Mouse (Mus musculus) forebrain, embryonic 14.5 days (tissue): ENCODE measurements around the gene Pex16. TPM values are rescaled to one million over a fixed set of nuclear protein-coding genes. Genes with fewer than 3 reads are reported as not detected.

ENCODE experiments used
- ATAC-seq: fragments of 200-750 bp; cut with Nextera tagmentation; 2 replicates; pipeline ENCODE4 v1.8.0; 2017; ENCODE audit warnings: mild to moderate bottlenecking, moderate library complexity
- DNase-seq: peaks from one replicate; pipeline ENCODE4 v3.0.0-alpha.2; 2015; ENCODE audit warnings: low spot score
- H3K27ac ChIP-seq: fragments of 300-500 bp; sonication (generic); 2 replicates; pipeline ENCODE4 v1.5.1; 2014; ENCODE audit warnings: low read depth, mild to moderate bottlenecking, control low read depth, low read length, moderate library complexity
- H3K27me3 ChIP-seq: fragments of 300-500 bp; sonication (generic); replicated peaks from 2 replicates; pipeline ENCODE4 v1.6.1; 2014; ENCODE audit warnings: low read length, control low read depth, mixed read lengths; ENCODE audit not compliant: control insufficient read depth, insufficient read depth
- H3K36me3 ChIP-seq: fragments of 300-500 bp; sonication (generic); 2 replicates; pipeline ENCODE4 v1.6.1; 2014; ENCODE audit warnings: low read length, control low read depth; ENCODE audit not compliant: control insufficient read depth, insufficient read depth
- H3K4me1 ChIP-seq: fragments of 300-500 bp; sonication (generic); 2 replicates; pipeline ENCODE4 v1.6.1; 2014; ENCODE audit warnings: antibody characterized with exemption, low read length, control low read depth; ENCODE audit not compliant: control insufficient read depth, insufficient read depth
- H3K4me2 ChIP-seq: fragments of 300-500 bp; sonication (generic); 2 replicates; pipeline ENCODE4 v1.6.1; 2014; ENCODE audit warnings: mild to moderate bottlenecking, control low read depth, low read length
- H3K4me3 ChIP-seq: fragments of 300-500 bp; sonication (generic); 2 replicates; pipeline ENCODE4 v1.5.1; 2014; ENCODE audit warnings: low read depth, low read length, control low read depth
- H3K9ac ChIP-seq: fragments of 300-500 bp; sonication (generic); 2 replicates; pipeline ENCODE4 v1.6.1; 2014; ENCODE audit warnings: mild to moderate bottlenecking, low read length, control low read depth, moderate library complexity
- H3K9me3 ChIP-seq: fragments of 300-500 bp; sonication (generic); replicated peaks from 2 replicates; pipeline ENCODE4 v1.6.1; 2016; ENCODE audit warnings: low read length, control low read depth, mixed read lengths; ENCODE audit not compliant: control insufficient read depth
- WGBS: fragments of 180-500 bp; shearing (Covaris S2); extraction: QIAGEN DNeasy Blood & Tissue Kit; methylation state at CpG from one replicate; pipeline ENCODE4 v1.1.7; 2014; 5-methylcytosine and 5-hydroxymethylcytosine counted together
- polyA plus RNA-seq: library from polyadenylated mRNA; unstranded; fragments of >200 nt; fragmentation: Nextera tagmentation; extraction: Ambion mirVana; gene quantifications from 2 replicates; pipeline ENCODE4 v1.2.1, GENCODE M21; 2014

Pex16 gene
- polyA plus RNA-seq, 1 experiment from 2014 or later: 37.1 TPM

DNA sequence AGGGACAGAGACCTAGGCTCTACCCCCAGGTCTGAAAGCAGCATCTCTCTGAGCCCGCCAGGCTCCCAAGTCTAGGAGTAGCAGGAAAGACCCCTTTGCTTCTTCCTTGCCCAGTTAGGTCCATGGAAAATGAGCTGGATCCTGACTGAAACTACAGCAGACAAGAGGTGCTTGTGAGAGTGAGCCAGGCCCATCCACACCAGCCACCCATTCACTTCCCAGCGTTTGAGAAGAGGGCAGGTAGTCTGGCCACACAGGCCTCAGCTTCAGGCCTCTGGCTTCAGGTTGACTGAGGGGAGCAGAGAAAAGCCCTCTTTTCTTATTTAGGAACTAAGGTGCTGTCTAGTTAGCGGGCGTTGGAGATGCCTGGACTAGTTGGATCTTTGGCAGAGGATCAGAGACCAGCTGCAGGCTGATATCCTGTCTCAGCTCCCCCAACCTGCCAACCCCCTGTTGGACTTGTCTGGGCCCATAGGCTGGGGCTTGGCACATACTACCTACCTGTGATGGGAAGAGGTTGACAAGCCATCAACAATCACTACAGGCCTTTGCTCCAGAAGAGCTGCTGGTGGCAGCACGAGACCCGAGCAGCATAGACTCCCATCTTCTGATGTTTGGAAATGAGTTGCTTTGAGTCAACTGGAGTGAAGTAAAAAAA, 11.8 kb upstream of the Pex16 start:
- 97% methylated on average over 6 of the region's 6 CpGs for WGBS
- H3K27me3 ChIP-seq: no peaks in the 10 kb centered on the region
- no peak overlapping the region for H3K4me3 ChIP-seq
- no peak overlapping the region for H3K27ac ChIP-seq
- H3K9me3 ChIP-seq: no peaks in the 10 kb centered on the region
- no peak overlapping the region for H3K4me2 ChIP-seq
- H3K9ac ChIP-seq: no peak overlapping the region
- no peaks in the 10 kb centered on the region for H3K4me1 ChIP-seq
- DNase-seq (no peak), ATAC-seq (no peak)
- H3K36me3 ChIP-seq: peaks cover 57% of the 10 kb centered on the region

DNA sequence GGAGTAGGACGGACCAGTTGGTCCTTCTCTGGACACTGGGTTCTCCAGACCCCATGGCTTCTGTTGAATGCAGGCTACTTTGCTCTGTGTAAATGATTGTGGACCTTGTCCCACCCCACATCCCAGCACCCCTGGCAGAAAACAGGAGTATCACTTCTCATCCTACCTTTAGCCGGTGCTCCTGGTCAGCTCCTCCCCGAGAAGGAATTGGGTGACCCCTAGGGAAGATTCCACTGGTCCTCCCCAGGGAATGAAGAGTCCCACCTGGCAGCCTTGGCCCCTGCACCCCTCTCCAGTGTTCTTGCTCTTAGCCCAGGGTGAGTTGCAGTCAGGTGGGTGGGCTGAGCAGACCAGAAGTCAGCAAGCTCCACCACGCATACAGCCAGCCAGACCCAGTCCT, 10.4 kb upstream of the Pex16 start:
- no peak for DNase-seq
- Histone ChIP-seq H3K36me3 (peaks cover 43% of the 10 kb centered on the region), H3K27ac (no peak overlapping the region), H3K4me3 (no peak overlapping the region), H3K4me2 (no peak overlapping the region), H3K27me3 (no peaks in the 10 kb centered on the region), H3K9me3 (no peaks in the 10 kb centered on the region), H3K9ac (no peak overlapping the region), H3K4me1 (no peaks in the 10 kb centered on the region)
- ATAC-seq: no peak
- 82% methylated on average over 4 of the region's 4 CpGs for WGBS

DNA sequence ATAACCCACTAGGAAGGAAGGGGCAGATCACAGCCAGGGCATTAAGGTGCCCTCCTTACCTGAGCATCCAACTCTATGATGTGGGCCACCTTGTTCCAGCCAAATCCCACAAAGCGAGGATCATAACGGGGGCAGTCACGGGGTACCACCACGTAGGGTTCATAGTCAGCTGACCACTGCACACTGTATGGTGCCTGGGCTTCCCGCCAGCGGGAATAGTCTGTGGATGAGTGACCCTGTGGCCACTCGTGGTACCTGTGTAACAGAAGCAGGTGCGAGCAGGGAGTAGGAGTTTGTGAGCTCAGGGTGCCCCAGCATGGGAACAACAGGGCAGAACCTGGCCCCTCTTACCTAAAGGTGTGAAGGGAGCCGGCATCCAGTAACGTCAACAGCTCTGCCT, 8.9 kb upstream of the Pex16 start:
- H3K27me3 ChIP-seq: 0 out of 2 replicates have a peak, but pooled peaks cover 7% of the 10 kb centered on the region
- ATAC-seq: no peak
- 93% methylated on average over 10 of the region's 10 CpGs for WGBS
- H3K27ac ChIP-seq: no peak overlapping the region
- H3K9ac ChIP-seq: no peak overlapping the region
- H3K4me1 ChIP-seq: peaks cover 4% of the 10 kb centered on the region; the same call in 1 of the 2 replicates
- no peaks in the 10 kb centered on the region for H3K9me3 ChIP-seq
- H3K36me3 ChIP-seq: peaks cover 28% of the 10 kb centered on the region
- DNase-seq: no peak
- no peak overlapping the region for H3K4me3 ChIP-seq
- H3K4me2 ChIP-seq: no peak overlapping the region

DNA sequence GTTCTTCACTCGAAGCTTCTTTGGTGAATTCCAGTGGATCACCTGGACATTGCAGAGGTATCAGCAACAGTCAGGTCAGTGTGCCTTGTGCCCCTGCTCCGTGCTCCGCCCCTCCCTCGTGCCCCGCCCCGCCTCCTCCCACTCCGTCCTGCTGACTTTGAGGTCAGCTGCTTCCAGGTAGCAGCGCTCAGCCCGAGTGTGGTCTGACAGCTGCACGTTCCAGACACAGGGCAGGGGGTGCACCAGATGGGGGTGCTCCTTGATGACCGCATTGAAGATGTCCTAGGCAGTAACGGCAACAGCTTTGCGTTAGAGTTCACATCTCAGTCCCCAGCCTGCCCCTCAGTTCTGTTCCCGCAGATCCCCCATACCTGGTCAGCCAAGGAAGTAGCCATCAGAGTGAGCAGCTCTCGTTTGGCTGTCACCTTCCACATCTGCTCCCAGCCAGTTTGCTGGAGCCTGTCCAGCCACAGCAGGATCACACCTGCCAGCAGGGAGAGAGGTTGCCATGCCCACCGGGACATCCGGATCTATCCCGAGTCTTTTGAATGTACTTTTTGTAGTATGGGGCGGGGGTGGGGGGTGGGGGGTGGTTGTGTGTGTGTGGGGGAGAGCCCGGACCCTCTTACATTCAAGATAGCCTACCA, 7.0 kb upstream of the Pex16 start:
- H3K9me3 ChIP-seq: no peaks in the 10 kb centered on the region
- H3K27me3 ChIP-seq: 0 out of 2 replicates have a peak, but pooled peaks cover 15% of the 10 kb centered on the region
- ATAC-seq: no peak
- H3K4me3 ChIP-seq: no peak overlapping the region
- H3K4me2 ChIP-seq: no peak overlapping the region
- WGBS: 47% methylated on average over 20 of the region's 20 CpGs
- peaks cover 23% of the 10 kb centered on the region for H3K4me1 ChIP-seq
- H3K36me3 ChIP-seq: peaks cover 21% of the 10 kb centered on the region
- no peak for DNase-seq
- no peak overlapping the region for H3K9ac ChIP-seq
- H3K27ac ChIP-seq: no peak overlapping the region

DNA sequence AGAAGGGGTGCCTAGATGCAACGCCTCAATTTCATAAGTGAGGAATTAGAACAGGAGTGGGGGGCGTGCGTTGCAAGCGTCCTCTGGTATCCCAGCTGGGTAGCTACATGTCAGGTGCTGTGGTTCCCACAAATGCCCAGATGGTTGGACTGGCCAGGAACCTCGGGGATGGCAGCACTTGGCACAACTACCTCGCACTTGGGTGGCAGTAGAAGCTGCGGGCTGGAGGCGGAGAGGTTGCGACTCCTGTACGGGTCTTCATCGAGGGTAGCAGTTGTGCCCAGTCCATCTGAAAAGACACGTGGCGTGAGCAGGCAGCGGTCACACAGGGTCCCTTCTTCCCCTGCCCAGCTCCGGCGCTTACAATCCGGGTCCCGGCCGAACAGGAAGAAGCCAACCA, 4.1 kb upstream of the Pex16 start:
- H3K9ac ChIP-seq: peak overlapping the region; percentile 46
- WGBS: 11% methylated on average over 19 of the region's 19 CpGs
- ATAC-seq: no peak
- no peak overlapping the region for H3K27ac ChIP-seq
- peaks cover 38% of the 10 kb centered on the region for H3K4me1 ChIP-seq
- 0 out of 2 replicates have a peak, but pooled peaks cover 15% of the 10 kb centered on the region for H3K27me3 ChIP-seq
- no peaks in the 10 kb centered on the region for H3K36me3 ChIP-seq
- H3K9me3 ChIP-seq: no peaks in the 10 kb centered on the region
- peak overlapping the region; percentile 50 for H3K4me2 ChIP-seq
- peak overlapping the region; percentile 19 for H3K4me3 ChIP-seq
- no peak for DNase-seq

DNA sequence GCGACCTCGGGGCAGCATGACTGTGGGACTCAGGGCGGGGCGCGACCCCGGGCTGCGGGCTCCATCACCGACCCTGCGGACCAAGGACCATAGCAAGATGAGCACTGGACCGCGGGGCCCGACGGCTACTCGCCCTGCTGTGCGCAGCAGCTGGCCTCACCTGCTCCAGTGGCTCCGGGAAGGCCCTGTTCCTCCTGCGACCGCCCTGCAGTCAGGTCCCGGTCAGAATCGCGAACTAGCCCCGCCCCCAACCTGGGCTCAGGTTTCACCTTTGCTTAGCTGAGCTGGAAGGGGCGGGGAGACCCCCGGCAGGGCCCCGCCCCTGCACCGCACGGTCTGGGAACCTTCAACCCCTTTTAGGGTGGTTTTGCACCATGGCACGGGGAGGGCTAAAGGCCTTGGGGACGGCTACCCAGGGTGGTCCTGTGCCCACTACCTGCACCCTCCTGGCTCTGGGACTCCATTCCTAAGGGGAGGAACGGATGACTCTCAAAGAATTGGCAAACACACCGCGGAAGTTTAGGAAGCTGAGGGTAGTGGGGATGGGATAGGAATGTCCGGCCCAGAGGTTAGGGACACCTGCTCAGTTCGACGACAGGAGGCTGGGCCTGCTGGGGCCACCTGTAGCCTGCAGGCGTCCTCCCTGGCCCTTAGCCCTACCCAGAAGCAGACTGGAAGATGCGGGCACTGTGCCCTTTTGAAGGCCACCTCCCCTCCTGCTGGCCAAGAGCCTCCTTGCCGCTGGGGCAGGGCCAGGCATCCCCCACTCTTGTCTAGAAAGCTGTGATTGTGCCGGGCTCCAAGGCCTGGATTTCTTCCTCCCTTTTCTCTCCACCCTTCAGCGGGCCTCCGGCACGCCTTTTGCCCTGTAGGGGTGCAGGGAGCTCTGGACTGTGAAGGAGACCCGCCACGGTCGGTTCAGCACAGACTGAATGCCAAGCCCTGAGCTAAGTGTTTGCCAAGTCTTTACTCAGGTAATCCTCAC, 3.4 kb upstream of the Pex16 start:
- Histone ChIP-seq H3K27ac (no peak overlapping the region), H3K36me3 (no peaks in the 10 kb centered on the region), H3K9ac (peak overlapping the region; percentile 46), H3K4me3 (peak overlapping the region; percentile 19), H3K4me2 (peak overlapping the region; percentile 50), H3K4me1 (peaks cover 44% of the 10 kb centered on the region), H3K27me3 (0 out of 2 replicates have a peak, but pooled peaks cover 15% of the 10 kb centered on the region), H3K9me3 (no peaks in the 10 kb centered on the region)
- ATAC-seq (no peak), DNase-seq (no peak)
- WGBS: 3% methylated on average over 45 of the region's 45 CpGs

DNA sequence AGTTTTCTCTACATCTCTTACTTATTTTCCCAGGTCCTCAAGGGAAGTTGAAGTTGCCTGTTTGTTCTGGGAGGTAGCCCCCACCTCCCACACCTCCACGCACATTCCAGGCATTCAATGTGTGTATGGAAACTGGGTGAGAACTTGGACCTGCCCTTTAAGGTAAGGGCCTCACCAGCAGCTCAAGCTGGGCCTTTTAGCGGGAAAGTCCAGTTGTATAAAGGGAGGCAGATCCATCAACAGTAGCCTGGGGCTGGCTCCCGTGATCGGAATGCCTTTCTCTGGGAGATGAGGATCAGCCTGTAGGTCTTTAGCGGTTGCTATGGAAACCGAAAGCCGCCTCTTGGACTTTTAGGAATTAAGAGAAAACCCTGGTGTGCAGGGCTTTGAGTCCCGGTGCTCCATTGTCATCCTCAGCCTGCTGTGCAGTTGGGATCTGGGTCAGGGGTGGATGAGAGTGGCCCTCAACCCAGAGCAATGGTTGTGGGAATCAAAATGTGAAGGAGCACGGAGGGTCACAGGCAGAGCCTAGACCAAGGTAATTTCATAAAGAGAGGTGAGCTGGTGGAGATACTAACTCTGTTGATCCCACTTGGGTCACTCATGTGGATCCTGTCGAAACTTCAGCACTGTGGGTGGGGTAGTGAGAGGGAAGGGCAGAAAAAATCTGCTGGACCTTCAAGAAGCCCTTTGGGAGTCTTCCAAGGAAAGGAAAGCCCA, 2.3 kb upstream of the Pex16 start:
- Histone ChIP-seq H3K4me2 (0 out of 2 replicates have a peak overlapping the region, but pooled peaks have one; percentile 50), H3K9ac (no peak overlapping the region)

DNA sequence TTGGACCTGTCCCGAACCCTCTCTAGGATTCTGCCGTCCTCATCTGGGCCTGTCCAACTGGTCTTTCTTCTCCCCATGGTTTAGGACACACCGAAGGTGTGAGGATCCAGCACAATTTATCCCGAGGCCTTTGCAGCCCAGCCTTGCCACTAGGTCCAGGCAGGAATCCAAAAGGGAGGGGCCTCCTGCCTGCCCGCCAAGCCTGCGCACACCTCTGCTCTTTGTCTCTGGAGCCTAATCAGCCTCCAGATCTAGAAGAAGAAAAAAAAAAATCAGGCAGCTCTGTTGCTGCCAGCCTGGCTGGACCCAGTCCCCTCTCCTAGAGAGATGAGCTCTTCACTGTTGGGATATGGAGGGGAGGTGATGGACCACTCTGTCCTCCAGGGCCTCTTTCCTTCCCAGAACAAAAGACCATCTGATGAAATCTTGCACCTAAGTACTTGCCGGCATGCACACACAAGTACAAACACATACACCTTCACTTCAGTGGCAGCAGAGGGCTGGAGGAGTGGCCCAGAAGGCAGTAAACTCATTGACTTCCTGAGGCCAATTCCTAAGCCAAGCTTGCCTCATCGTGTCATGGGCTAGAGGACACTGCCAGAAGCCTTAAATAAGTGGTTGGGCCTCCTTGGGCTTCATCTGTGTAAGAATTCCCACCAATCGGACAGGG, 1.6 kb upstream of the Pex16 start:
- 15% methylated on average over 9 of the region's 9 CpGs for whole genome bisulfite sequencing
- DNase-seq: peak; percentile 59
- H3K36me3 ChIP-seq: peaks cover 4% of the 10 kb centered on the region; the same call in 1 of the 2 replicates
- H3K4me3 ChIP-seq: no peak overlapping the region
- 0 out of 2 replicates have a peak overlapping the region, but pooled peaks have one; percentile 48 for H3K27ac ChIP-seq
- H3K9ac ChIP-seq: no peak overlapping the region
- 0 out of 2 replicates have a peak, but pooled peaks cover 15% of the 10 kb centered on the region for H3K27me3 ChIP-seq
- peaks cover 46% of the 10 kb centered on the region for H3K4me1 ChIP-seq
- H3K9me3 ChIP-seq: no peaks in the 10 kb centered on the region
- H3K4me2 ChIP-seq: no peak overlapping the region
- ATAC-seq: no peak

More for the DNA sequence above, 2.3 kb upstream of the Pex16 start:
- 0 out of 2 replicates have a peak, but pooled peaks cover 15% of the 10 kb centered on the region for H3K27me3 ChIP-seq
- 3% methylated on average over 10 of the region's 10 CpGs for WGBS
- H3K4me1 ChIP-seq: peaks cover 46% of the 10 kb centered on the region
- peak; percentile 63 for DNase-seq
- H3K36me3 ChIP-seq: peaks cover under 1% of the 10 kb centered on the region; the same call in 1 of the 2 replicates
- H3K4me3 ChIP-seq: no peak overlapping the region
- no peak overlapping the region for H3K27ac ChIP-seq
- ATAC-seq: no peak
- no peaks in the 10 kb centered on the region for H3K9me3 ChIP-seq
